ENCODE assay signal across 22 mouse cellular contexts in genomic region chr17:45865944-45866343, GRCm38 (mm10).
DNase-seq lines count a peak whose midpoint lies in the region; ATAC-seq and TF ChIP-seq lines count a peak whose summit lies in the region.
"Had no signal": no experiment of that assay in that cellular context is flagged by ENCODE, and none has a peak within 500 bp of the region (broad histone marks: within the 10 kb centered on the region; RNA-seq: fewer than 3 reads in every experiment).

No protein-coding gene starts in this region.

- TF ChIP-seq CTCF in lung, embryonic 14.5 days (IDR thresholded peaks at IDR 0.05; ENCODE audit: low read depth) = no peak
- no peak for TF ChIP-seq CTCF in embryonic fibroblast, embryonic 13.5 days (IDR thresholded peaks at IDR 0.05; ENCODE audit: borderline replicate concordance, insufficient read depth, low read length)

- peak; percentile 7; the same call in 1 of the 2 replicates for ATAC-seq in lung, embryonic 14.5 days (ENCODE audit: insufficient read depth)
- ATAC-seq: forebrain, embryonic 15.5 days; Patski had no signal

- intact Hi-C loops in heart, postnatal 10 days (cut with DNase I) = no loop called here
- intact Hi-C loops in heart, postnatal 14 days (cut with DNase I) = no loop called here

- no peaks in the 10 kb centered on the region for H3K36me3 ChIP-seq in lung, embryonic 14.5 days (ENCODE audit: insufficient read depth)
- H3K36me3 ChIP-seq: embryonic facial prominence, embryonic 13.5 days; forebrain, embryonic 15.5 days; neural tube, embryonic 13.5 days had no signal

- H3K27me3 ChIP-seq in lung, embryonic 14.5 days (ENCODE audit: insufficient read depth, low read length) = no peaks in the 10 kb centered on the region
- H3K27me3 ChIP-seq: forebrain, embryonic 15.5 days; Patski had no signal

- TF ChIP-seq POLR2A in embryonic fibroblast, embryonic 13.5 days (IDR thresholded peaks at IDR 0.05; ENCODE audit: low read depth, low read length) = no peak

- peak; percentile 58 to 61 for DNase-seq in cerebellum, postnatal 10 days
- DNase-seq in cerebellum, adult 9-11 months = no peak
- DNase-seq in heart, postnatal 10 days = peak; percentile 40 to 47
- no peak for DNase-seq in heart, postnatal 14 days
- peak; percentile 62 for DNase-seq in lung, embryonic 14.5 days
- DNase-seq in lung, postnatal 4 days = no peak
- no peak for DNase-seq in layer of hippocampus, postnatal 10 days (ENCODE audit: low spot score in 2 of 2)
- DNase-seq: adrenal gland, adult 8-10 months; cerebellum, adult 9-10 months; kidney, adult 9 months; layer of hippocampus, postnatal 36 days; spleen, adult 18-20 months; thymus, adult 18-20 months; thymus, postnatal 4 days had no signal

- H3K9me3 ChIP-seq in lung, embryonic 14.5 days (ENCODE audit: low read depth, low read length) = peaks cover 4% of the 10 kb centered on the region; the same call in 1 of the 2 replicates
- H3K9me3 ChIP-seq: embryonic facial prominence, embryonic 13.5 days; forebrain, embryonic 15.5 days; neural tube, embryonic 13.5 days had no signal

- H3K27ac ChIP-seq in lung, embryonic 14.5 days (ENCODE audit: low read depth) = peak overlapping the region; percentile 52
- H3K27ac ChIP-seq in embryonic fibroblast, embryonic 13.5 days (ENCODE audit: insufficient read depth, low read length) = peak overlapping the region; percentile 1; the same call in 1 of the 2 replicates
- H3K27ac ChIP-seq: embryonic facial prominence, embryonic 13.5 days; forebrain, embryonic 15.5 days; liver, embryonic 14.5 days; macrophage; neural tube, embryonic 13.5 days had no signal

- peaks cover 29% of the 10 kb centered on the region for H3K4me1 ChIP-seq in lung, embryonic 14.5 days (ENCODE audit: insufficient read depth)
- H3K4me1 ChIP-seq in embryonic fibroblast, embryonic 13.5 days (ENCODE audit: control insufficient read depth, insufficient read depth, low read length) = peaks cover 4% of the 10 kb centered on the region; the same call in 1 of the 2 replicates
- H3K4me1 ChIP-seq: forebrain, embryonic 15.5 days had no signal

- H3K4me3 ChIP-seq in lung, embryonic 14.5 days (ENCODE audit: low read depth, low read length) = no peak overlapping the region
- no peak overlapping the region for H3K4me3 ChIP-seq in embryonic fibroblast, embryonic 13.5 days (ENCODE audit: insufficient read depth, low read length)
- H3K4me3 ChIP-seq: embryonic facial prominence, embryonic 13.5 days; forebrain, embryonic 15.5 days; neural tube, embryonic 13.5 days had no signal

- no peak overlapping the region for H3K4me2 ChIP-seq in lung, embryonic 14.5 days
- H3K4me2 ChIP-seq: embryonic facial prominence, embryonic 13.5 days; forebrain, embryonic 15.5 days; midbrain, embryonic 11.5 days; neural tube, embryonic 13.5 days had no signal

- no peak overlapping the region for H3K9ac ChIP-seq in lung, embryonic 14.5 days
- H3K9ac ChIP-seq: embryonic facial prominence, embryonic 13.5 days; forebrain, embryonic 15.5 days; liver, embryonic 14.5 days; neural tube, embryonic 13.5 days had no signal

- 41% methylated on average over 6 of the region's 6 CpGs for WGBS in lung, embryonic 14.5 days

Comparison
In these comparisons a context has a peak if more than half of its experiments do, and no peak if none do; other contexts are left out.
1. DNase-seq: peak in cerebellum, postnatal 10 days (2 of 2), heart, postnatal 10 days (2 of 2) and lung, embryonic 14.5 days (single experiment); none in cerebellum, adult 9-11 months (single experiment), heart, postnatal 14 days (0 of 2), lung, postnatal 4 days (0 of 2) and layer of hippocampus, postnatal 10 days (0 of 2).